Comparison of ENCODE assay signal across 8 mouse cellular contexts in genomic region chr2:143093726-143094125, GRCm38 (mm10). TPM values are rescaled to one million over a fixed set of nuclear protein-coding genes. Genes with fewer than 3 reads are reported as not detected.
A peak's percentile ranks its signal among the peaks of the same experiment; 100 is the strongest.
DNase-seq lines count a peak whose midpoint lies in the region; ATAC-seq lines count a peak whose summit lies in the region.

No protein-coding gene starts in this region.

- H3K4me1 ChIP-seq in heart, embryonic 11.5 days (ENCODE audit: control insufficient read depth, insufficient read depth, low read length), result no peaks in the 10 kb centered on the region
- no peaks in the 10 kb centered on the region for H3K4me1 ChIP-seq in midbrain, embryonic 11.5 days (ENCODE audit: control insufficient read depth, insufficient read depth, low read length)
- no peaks in the 10 kb centered on the region for H3K4me1 ChIP-seq in stomach, embryonic 15.5 days

- no peak overlapping the region for H3K27ac ChIP-seq in heart, embryonic 11.5 days (ENCODE audit: low read depth, low read length)
- no peak overlapping the region for H3K27ac ChIP-seq in midbrain, embryonic 11.5 days (ENCODE audit: low read depth, low read length)
- H3K27ac ChIP-seq in stomach, embryonic 15.5 days, result no peak overlapping the region

- 28% methylated on average over 6 of the region's 6 CpGs for WGBS in heart, embryonic 11.5 days (ENCODE audit: insufficient replicate concordance)
- 35% methylated on average over 6 of the region's 6 CpGs for WGBS in midbrain, embryonic 11.5 days
- 19% methylated on average over 6 of the region's 6 CpGs for WGBS in stomach, embryonic 15.5 days

- H3K9me3 ChIP-seq in heart, embryonic 11.5 days (replicated peaks; ENCODE audit: control insufficient read depth, low read length), result no peaks in the 10 kb centered on the region
- H3K9me3 ChIP-seq in midbrain, embryonic 11.5 days (ENCODE audit: control insufficient read depth, low read length), result no peaks in the 10 kb centered on the region
- H3K9me3 ChIP-seq in stomach, embryonic 15.5 days, result no peaks in the 10 kb centered on the region

- H3K27me3 ChIP-seq in heart, embryonic 11.5 days (ENCODE audit: control insufficient read depth, insufficient read depth, low read length), result no peaks in the 10 kb centered on the region
- no peaks in the 10 kb centered on the region for H3K27me3 ChIP-seq in midbrain, embryonic 11.5 days (ENCODE audit: control insufficient read depth, insufficient read depth, low read length)
- H3K27me3 ChIP-seq in stomach, embryonic 15.5 days (replicated peaks), result no peaks in the 10 kb centered on the region

- DNase-seq in heart, adult 11 months, result peak; percentile 90
- peak; percentile 49 to 64 for DNase-seq in cerebellum, postnatal 4 days (ENCODE audit: low spot score in 2 of 2)
- DNase-seq in frontal cortex, postnatal 36 days (ENCODE audit: low spot score in 2 of 2), result peak; percentile 75 to 92
- peak; percentile 12 for DNase-seq in kidney, adult 11 months
- peak; percentile 90 to 95 for DNase-seq in left cerebral cortex, postnatal 14 days (ENCODE audit: low spot score in 2 of 2)
- peak; percentile 89 for DNase-seq in midbrain, embryonic 11.5 days (ENCODE audit: low spot score, missing footprints)

- H3K9ac ChIP-seq in heart, embryonic 11.5 days (ENCODE audit: low read depth, low read length), result no peak overlapping the region
- no peak overlapping the region for H3K9ac ChIP-seq in midbrain, embryonic 11.5 days (ENCODE audit: low read length)
- H3K9ac ChIP-seq in stomach, embryonic 15.5 days, result no peak overlapping the region

- intact Hi-C loops in left cerebral cortex, postnatal 14 days (cut with DNase I), result loop anchor here (5.0 kb wide), 1 partner anchor 236 kb away; no protein-coding TSS in a partner anchor

- ATAC-seq in heart, embryonic 11.5 days (replicated peaks; ENCODE audit: insufficient number of reproducible peaks, low FRiP score, low TSS enrichment), result no peak
- ATAC-seq in midbrain, embryonic 11.5 days (ENCODE audit: low FRiP score), result peak; percentile 87
- ATAC-seq in stomach, embryonic 15.5 days (ENCODE audit: insufficient read depth, low FRiP score, low read depth), result peak; percentile 54

- no peaks in the 10 kb centered on the region for H3K36me3 ChIP-seq in heart, embryonic 11.5 days (ENCODE audit: control insufficient read depth, insufficient read depth, low read length)
- H3K36me3 ChIP-seq in midbrain, embryonic 11.5 days (ENCODE audit: control insufficient read depth, insufficient read depth, low read length), result no peaks in the 10 kb centered on the region
- H3K36me3 ChIP-seq in stomach, embryonic 15.5 days, result no peaks in the 10 kb centered on the region

- H3K4me2 ChIP-seq in heart, embryonic 11.5 days, result no peak overlapping the region
- no peak overlapping the region for H3K4me2 ChIP-seq in midbrain, embryonic 11.5 days
- H3K4me2 ChIP-seq in stomach, embryonic 15.5 days, result no peak overlapping the region

- H3K4me3 ChIP-seq in heart, embryonic 11.5 days (ENCODE audit: low read depth, low read length), result no peak overlapping the region
- H3K4me3 ChIP-seq in midbrain, embryonic 11.5 days (ENCODE audit: low read depth, low read length), result no peak overlapping the region
- no peak overlapping the region for H3K4me3 ChIP-seq in stomach, embryonic 15.5 days (replicated peaks)

RNA-seq across cellular contexts. Expression of gene Otor, which starts 15.5 kb away (rescaled TPM):
- 1.7 and 2.6 TPM in 2 replicates for polyA plus RNA-seq in heart, embryonic 11.5 days (2014; fragmentation: Nextera tagmentation; extraction: Ambion mirVana)
- not detected for total RNA-seq in left cerebral cortex, postnatal 14 days (2021)
- 1.5 and 1.9 TPM in 2 replicates for polyA plus RNA-seq in midbrain, embryonic 11.5 days (2014; fragmentation: Nextera tagmentation; extraction: Ambion mirVana)
- 0.66 and 0.69 TPM in 2 replicates for polyA plus RNA-seq in stomach, embryonic 15.5 days (2015; fragmentation: Nextera tagmentation; extraction: Ambion mirVana)

RNA-seq across cellular contexts. Expression of gene Snrpb2, which starts 30.9 kb away (rescaled TPM):
- 63.8 and 65.1 TPM in 2 replicates for polyA plus RNA-seq in heart, embryonic 11.5 days (2014; fragmentation: Nextera tagmentation; extraction: Ambion mirVana)
- 10 to 100 TPM; 47.7 to 48.7 TPM for total RNA-seq in left cerebral cortex, postnatal 14 days (2021)
- 149 and 152 TPM in 2 replicates for polyA plus RNA-seq in midbrain, embryonic 11.5 days (2014; fragmentation: Nextera tagmentation; extraction: Ambion mirVana)
- polyA plus RNA-seq in stomach, embryonic 15.5 days (2015; fragmentation: Nextera tagmentation; extraction: Ambion mirVana), result 67.7 and 73.6 TPM in 2 replicates

Comparison
In these comparisons a context has a peak if more than half of its experiments do, and no peak if none do; other contexts are left out.
1. DNase-seq: peak in every context shown above with its lines; median percentile 92 in left cerebral cortex, postnatal 14 days; 90 in heart, adult 11 months; 89 in midbrain, embryonic 11.5 days; 84 in frontal cortex, postnatal 36 days; 56 in cerebellum, postnatal 4 days; 12 in kidney, adult 11 months.